Mouse (Mus musculus) liver, adult 2 months (tissue): ENCODE data around the gene Setd5.

Experiments used
- CTCF ChIP-seq: fragments of 200-500 bp; IDR thresholded peaks from 2 replicates; pipeline ENCODE4 v1.5.1; 2011; ENCODE audit warnings: low read depth, low read length, control low read depth
- POLR2A ChIP-seq: fragments of 200-500 bp; IDR thresholded peaks from 2 replicates; pipeline ENCODE4 v1.6.1; 2011; ENCODE audit warnings: low read length, control low read depth; ENCODE audit not compliant: insufficient read depth; ENCODE audit errors: extremely low read depth

DNA sequence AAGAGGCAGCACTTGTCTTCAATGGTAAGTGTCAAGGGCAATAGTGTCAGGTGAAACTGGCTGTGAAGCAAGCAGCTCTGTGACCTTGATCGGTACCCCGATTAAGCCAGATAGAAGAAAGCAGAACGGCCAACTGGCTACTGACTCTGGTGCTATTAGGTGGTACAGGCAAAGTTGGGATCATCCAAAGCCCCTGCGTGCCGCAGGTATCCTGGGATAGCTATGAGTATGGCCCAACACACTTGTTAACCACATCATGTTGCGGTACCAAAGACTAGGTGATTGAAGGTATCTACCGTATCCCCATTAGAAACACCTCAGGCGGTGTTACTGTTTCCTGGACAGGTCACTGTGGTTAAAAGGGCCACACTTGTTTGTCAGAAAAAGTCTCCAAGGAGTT lies 76.9 kb downstream of the Setd5 start:
- TF ChIP-seq CTCF (no peak), POLR2A (no peak)
